Mouse (Mus musculus): Measurements from ENCODE around the gene Mllt6.

DNA sequence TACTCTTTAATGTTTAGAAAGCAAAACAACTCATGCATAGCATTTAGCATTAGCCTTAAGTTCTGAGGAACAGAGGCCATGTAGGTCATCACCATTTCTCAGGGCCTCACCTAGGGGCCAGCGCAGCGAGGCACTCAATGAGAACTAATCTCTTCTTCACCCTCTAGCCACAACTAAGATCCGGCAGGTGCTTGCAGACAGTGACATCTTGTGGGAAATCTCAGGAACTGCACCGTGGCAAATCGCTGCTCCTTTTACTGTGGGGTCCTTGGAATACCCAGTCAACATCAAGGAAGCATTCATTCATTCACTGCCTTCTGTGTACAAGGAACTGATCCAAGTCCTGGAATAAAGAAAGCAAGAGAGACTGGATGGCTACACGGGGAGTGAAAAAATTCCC lies 40.8 kb upstream of the Mllt6 start:
- TF ChIP-seq TCF12 (IDR thresholded peaks at IDR 0.05; ENCODE audit: insufficient read depth, poor library complexity, severe bottlenecking): no peak
- no peak for TF ChIP-seq TCF3 (IDR thresholded peaks at IDR 0.05; ENCODE audit: insufficient read length, low read depth)
- no peak for TF ChIP-seq POLR2A (IDR thresholded peaks at IDR 0.05; ENCODE audit: insufficient read length, low read depth)
- no peak for TF ChIP-seq E2F4 (IDR thresholded peaks at IDR 0.05; ENCODE audit: insufficient read depth)
- TF ChIP-seq POLR2AphosphoS2 (IDR thresholded peaks at IDR 0.05; ENCODE audit: insufficient read length, low read depth): no peak
- TF ChIP-seq MAX (IDR thresholded peaks at IDR 0.05; ENCODE audit: low read depth): no peak
- no peak for TF ChIP-seq USF1 (IDR thresholded peaks at IDR 0.05; ENCODE audit: low read depth)
